Mouse (Mus musculus): ENCODE measurements around the gene Selplg. TPM values are rescaled to one million over a fixed set of nuclear protein-coding genes. Genes with fewer than 3 reads are reported as not detected.

The Selplg gene
- 1 to 10 TPM; 1.8 to 3.3 TPM for total RNA-seq (2021)
- long read RNA-seq, experiment 1, partial matches to known transcripts, result 0 of 1 reads
- long read RNA-seq, experiment 1, other reads (novel, unspliced or antisense), result 0 of 1 reads
- long read RNA-seq, experiment 2, result 0 reads

DNA sequence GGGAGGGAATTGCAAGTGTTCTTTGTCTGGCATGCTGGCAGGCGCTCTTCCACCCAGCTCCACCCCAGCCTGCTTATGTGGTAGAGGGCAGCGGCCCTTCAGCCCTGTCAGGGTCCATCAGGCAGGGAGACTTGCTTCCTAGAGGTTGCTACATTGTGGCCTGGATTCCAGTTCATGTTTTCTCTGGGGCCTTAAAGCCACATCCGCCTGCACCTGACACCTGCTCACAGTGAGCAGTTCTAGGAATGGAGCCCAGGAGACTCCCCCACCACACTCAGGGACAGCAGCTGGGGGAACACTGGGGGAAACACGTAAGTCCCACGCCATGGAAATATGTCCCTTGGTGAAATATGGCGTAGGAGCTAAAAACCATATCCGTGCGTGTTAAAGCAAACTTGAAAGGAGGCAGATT is at the start of gene Selplg:
TSS of gene Selplg (minus strand) at position 155 of the 412 bp plus-strand sequence.
- no peak for DNase-seq

DNA sequence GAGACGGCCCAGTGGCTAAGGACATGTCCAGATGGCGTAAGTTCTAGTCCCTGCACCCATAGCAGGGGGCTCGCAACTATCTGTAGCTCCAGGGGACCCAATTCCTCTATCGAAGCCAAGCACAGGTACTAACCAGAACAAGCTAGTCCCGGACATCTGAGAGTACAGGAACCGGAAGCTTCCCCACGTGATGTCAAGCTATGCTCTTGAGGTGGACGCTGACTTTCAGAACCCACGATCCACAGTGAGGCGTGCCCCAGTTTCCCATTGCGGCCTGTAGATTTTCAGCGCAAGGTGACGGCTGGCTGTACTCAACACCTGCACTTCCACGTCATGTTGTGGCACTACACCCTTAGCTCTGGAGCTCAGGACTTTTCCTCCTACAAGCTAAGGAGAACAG is 48.7 kb upstream of the Selplg start:
- no peak for DNase-seq

GRCm38 (mm10) chr5:113878943-113879617 is 46.6 kb upstream of the Selplg start:
- DNase-seq, result no peak

GRCm38 (mm10) chr5:113877565-113877964 is 45.1 kb upstream of the Selplg start:
- DNase-seq, result no peak

GRCm38 (mm10) chr5:113876176-113876575 is 43.7 kb upstream of the Selplg start:
- no peak for DNase-seq

- DNase-seq, result no peak
Observed at GRCm38 (mm10) chr5:113875625-113876024, 43.2 kb upstream of the Selplg start.

DNA sequence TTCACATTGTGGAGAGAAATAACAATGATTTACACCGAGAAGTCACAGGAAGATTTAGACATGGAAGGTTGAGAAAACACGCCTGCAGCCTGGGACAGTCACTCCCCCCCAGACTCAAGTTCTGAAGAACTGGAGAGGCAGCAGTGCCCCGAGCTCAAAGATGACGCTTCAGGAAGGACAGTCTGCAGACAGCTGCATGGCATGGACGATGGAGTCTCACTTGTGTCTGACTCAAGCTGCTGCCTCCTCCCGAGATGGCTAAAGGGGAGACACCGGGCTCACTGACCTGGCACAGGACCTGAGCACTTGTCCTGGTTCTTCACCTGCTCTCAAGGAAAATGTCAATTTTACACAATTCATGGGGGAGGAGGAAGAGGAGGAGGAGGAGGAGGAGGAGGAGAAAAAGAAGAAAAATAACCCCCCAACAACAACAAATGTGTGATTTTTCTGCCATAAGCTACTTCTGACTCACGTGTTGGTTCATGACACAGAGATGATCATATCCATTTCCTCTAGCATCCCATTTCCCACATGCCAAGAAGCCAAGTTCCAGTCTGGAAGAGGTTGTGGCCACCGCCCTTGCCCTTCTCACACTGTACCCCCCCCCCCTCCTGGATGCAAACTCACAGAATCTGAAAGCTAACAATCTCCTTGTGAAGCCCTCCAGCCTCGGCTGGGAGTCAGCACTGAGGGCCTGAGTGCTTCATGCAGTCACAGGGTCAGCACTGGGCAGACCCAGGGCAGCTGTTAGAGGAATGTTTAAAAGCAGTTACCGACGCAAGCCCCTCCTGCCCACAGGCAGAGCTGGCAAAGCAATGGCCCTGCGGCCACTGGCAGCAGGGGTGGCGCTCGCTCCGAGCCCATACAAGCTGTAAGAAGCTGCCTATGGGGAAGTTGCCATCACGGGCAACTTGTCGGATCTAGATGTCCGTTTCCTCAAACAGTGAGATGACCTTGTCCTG is 41.9 kb upstream of the Selplg start:
- DNase-seq, result no peak

- DNase-seq, result peak; percentile 54
Observed at GRCm38 (mm10) chr5:113872936-113873912, 40.8 kb upstream of the Selplg start.

- DNase-seq, result no peak
Observed at GRCm38 (mm10) chr5:113871903-113872548, 39.6 kb upstream of the Selplg start.

DNA sequence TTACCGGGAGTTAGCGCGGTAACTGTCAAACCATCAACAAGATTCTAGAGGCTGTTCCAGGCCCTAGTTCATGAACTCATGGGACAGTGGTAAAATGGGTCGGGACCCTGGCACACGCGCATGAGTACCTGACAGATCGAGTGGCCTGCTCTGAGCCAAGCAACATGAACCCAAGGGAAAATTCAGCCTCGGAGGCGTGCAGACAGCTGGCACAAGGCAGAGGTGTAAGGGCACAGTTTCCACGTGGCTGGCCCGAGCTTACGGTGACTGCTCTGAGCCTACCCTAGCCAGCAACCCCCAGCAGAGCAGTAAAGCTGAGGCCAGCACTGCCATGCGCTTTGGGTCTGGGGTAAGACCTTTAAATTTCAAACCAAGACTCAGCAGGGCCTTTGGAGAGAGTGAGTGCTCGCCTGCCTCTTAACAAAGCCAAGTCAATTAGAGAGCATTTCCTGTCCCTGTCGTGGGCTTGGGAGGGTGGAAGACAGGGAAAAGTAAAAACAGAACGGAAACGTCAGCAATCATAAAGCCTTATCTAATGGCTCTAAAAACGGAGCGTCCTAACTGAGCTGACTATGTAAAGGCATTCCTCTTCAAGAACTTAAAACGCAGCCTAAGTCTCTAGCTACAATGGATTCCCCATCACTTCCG is 38.1 kb upstream of the Selplg start:
- peak; percentile 48 for DNase-seq

- peak; percentile 75 for DNase-seq
Observed at GRCm38 (mm10) chr5:113869132-113869531, 36.7 kb upstream of the Selplg start.

DNA sequence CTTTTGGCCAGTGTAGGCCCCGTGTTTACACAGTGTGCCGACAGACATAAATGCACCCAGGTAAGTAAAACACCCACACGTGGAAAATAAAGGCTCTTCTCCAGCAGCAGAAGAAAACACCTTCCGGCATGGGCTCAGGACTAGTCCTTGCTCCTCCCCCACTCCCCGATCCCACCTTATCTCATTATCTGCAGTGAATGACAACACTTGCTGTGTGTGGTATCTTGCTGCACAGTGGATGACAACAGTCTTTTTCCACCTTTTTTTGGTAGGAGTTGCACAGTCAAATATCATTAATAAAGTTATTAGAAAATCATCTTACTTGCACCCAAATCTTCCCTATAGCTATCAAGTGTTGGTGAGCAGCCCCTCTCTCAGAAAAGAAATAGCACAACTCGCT is 32.5 kb upstream of the Selplg start:
- no peak for DNase-seq

DNA sequence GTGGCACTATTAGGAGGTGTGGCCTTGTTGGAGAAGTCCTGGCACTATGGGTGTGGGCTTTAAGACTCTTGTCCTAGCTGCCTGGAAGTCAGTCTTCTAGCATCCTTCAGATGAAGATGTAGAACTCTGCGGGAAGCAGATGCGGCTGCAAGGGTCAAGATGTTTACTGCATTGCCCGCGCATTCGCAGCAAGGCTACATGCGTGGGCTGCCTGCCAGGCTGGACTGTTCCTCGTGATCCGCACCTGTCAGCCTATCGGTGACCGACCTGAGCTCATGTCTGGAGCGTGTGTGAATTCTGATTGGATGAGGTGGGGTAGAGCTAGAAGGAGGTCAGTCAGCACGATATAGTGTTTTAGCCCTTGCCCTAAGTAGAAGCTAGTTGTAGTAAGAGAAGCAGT is 31.6 kb upstream of the Selplg start:
- DNase-seq, result no peak

GRCm38 (mm10) chr5:113862418-113862817 is 30.0 kb upstream of the Selplg start:
- no peak for DNase-seq

GRCm38 (mm10) chr5:113861294-113861693 is 28.9 kb upstream of the Selplg start:
- DNase-seq, result no peak

DNA sequence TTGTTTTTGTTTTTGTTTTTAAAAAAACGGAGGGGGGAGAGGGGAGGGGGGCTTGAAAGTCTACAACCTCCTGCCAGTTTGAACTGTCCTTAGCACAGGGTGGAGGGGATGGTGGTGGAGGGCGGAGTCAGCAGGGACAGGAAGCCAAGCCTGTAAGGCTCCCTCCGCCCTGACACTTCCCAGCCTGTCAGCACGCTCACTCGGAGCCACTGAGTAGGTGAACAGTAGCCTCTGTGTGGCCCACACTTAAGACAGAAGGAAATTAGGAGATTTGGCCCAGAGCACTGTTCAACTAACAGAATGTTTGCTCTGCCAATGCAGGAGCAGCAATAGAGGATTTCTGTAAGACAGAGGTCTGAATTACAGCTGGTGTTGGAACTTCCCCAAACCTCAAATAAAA is 26.5 kb upstream of the Selplg start:
- DNase-seq, result no peak

DNA sequence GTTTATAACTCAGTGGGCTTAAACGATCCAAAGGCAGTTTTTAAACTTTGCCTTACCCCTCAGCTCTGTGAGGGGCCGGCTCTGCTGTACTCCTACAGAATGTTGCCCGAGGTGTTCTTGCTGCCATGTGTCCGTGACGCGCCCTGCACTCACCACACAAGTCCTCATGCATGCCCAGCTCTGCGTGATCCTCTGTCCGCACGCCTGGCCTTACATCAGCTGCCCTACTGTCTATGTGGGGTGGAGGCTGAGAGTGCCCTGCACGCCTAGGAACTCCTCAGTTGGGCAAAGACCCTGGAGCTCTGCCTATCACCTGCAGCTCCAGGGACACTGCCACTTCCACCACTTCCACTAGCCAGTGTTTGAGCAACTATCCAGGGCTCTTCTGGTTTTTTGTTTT is 26.1 kb upstream of the Selplg start:
- DNase-seq, result no peak

DNA sequence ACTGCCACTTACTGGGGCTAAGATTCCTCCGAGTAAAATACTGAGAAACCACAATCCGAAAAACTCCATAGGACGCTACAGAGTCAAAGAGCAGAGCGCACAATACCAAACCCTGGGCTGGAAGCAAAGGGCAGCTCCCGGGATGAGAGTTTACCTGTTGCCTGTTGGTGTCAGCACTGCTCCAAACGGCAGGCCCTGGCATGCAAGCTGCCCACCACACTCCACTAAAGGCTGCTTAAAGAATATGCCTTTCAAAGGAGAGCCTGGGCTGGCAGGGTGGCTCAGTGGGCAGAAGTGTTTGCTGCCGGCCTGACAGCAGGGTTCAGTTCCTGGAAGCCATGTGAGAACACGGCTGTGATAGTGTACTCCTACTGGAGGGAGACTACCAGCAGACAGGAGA is 25.2 kb upstream of the Selplg start:
- no peak for DNase-seq

- no peak for DNase-seq
Observed at GRCm38 (mm10) chr5:113856631-113857030, 24.2 kb upstream of the Selplg start.

DNA sequence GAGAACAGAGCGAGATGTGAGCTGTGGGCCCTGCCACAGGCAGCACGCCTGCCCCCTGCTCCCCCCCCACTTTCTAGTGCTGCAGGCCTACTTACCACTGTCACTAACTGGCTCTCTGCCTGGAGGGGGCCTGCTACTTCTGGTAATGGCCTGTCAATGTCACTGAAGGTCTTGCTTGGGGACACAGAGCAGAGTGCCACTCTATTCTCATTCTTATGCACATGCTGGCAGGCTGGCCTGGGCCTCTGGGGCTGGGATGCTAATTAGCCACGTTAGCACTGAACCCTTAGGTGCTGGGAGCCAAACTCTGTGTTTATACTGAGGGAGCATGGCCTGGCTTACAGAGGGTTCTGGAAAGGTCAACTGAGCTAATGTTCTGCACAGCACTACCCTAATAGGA is 23.3 kb upstream of the Selplg start:
- DNase-seq, result no peak

DNA sequence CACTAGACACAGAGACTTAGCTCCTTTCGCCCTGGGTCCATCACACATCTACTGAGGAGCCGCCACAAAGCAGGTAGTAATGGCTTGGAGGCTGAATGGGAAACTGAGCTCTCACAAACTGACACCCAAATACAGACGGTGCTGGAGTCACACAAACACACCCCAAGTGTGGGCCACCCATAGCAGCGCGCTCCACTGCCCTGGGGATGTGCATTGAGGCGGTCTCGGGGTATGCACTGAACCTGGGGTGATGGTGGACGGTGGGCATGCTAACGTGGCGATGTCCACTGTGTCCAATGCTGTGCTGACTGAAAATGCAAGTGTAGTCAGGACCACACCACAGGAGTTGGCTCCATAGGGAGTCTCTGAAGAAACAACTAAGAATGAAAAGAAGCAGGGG is 22.7 kb upstream of the Selplg start:
- DNase-seq, result no peak
